ENCODE assay signal across 17 mouse cellular contexts in the genomic region with DNA sequence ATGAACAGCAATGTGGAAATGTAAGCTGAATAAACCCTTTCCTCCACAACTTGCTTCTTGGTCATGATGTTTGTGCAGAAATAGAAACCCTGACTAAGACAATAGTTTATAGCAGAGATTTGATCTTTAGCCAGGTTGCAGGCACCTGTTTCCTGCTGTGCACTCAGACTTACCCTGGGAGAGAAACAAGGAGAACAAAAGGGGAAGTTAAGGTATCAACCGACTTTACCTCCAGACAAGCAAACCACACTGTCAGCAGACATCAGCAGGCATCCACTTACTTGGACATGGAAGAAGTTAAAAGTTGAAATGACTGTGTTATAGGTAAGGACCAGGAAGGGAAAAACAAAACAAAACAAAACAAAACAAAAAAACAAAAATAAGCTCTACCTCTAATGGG.
"Had no signal": no experiment of that assay in that cellular context is flagged by ENCODE, and none has a peak within 500 bp of the region (broad histone marks: within the 10 kb centered on the region; RNA-seq: fewer than 3 reads in every experiment).

No protein-coding gene starts in this region.

- DNase-seq: left cerebral cortex, postnatal 4 days; liver; liver, embryonic 13.5 days; liver, postnatal 0 days; lung, adult 18-20 months; lung, adult 2 months; lung, embryonic 14.5 days; lung, postnatal 10 days; lung, postnatal 14 days; lung, postnatal 36 days; lung, postnatal 4 days; midbrain, embryonic 14.5 days had no signal

- ATAC-seq: liver, embryonic 12.5 days; liver, postnatal 0 days; lung, postnatal 0 days; midbrain, embryonic 13.5 days; midbrain, embryonic 15.5 days; midbrain, embryonic 16.5 days had no signal
